Mouse (Mus musculus): ENCODE measurements around the gene Surf1.

The Surf1 gene

DNA sequence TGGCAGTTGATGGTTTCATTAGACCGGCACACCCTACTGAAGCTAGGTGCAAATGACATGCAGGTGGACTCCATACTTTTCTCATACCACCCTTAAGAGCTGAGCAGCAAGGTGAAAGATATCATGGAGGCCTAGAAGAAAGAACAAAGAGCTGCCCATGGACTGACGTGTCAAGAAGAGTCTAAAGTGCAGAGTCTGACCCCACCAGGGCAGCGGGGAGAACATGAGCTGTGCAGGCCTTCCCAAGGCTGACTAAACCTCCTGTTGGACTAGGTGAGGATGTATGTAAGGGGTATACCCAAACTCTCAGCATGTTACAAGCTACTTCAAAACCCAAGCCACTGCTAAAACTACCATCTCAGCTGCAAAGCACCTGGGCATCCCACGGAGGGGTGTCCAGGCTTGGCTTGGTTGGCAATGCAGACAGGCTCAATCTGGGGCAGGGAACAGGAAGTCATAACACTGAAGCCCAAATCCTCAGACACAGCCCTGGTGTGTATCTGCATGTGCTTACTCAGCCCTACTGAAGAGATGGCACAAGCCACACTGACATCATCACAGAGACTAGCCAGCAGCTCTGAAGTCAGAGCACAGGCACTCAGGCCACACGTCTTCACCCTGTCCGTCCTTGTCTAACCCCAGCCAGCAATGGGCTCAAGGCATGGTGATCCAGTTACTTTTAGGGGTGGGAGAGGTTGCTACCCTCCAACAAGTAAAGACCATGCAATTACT is 11.6 kb upstream of the Surf1 start:
- no peak for DNase-seq (ENCODE audit: low spot score in 2 of 2)

GRCm38 (mm10) chr2:26921784-26922183 is 5.5 kb upstream of the Surf1 start:
- DNase-seq (ENCODE audit: low spot score in 2 of 2): no peak

DNA sequence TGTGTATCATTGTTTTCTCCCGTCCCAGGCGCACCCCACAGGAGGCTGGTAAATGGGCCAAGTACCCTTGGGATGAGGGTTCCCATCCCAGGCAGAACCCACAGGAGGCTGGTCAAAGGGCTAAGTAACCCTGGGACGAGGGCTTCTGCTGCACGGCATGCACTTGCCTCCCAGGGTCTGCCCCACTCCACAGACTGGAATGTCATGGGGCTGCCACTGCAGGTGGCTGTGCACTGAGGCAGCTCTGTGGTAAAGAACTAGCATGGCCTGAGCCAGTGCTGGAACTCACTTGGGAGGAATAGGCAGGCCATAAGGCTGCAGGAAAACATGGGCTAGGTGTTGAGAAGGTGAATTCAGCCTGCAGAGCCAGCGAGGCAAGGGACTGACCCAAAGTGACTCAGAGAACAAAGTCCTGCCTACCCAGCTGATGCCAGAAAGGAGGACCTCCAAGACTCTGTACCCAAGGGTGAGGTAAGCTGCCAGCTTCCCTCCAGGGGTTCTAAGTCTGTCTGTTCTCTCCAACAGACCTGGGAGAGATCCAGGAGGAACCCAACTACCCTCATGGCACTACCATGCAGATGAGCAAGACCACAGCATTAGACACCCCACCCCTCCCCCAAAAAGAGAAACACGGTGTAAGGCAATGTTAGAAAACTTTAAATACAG is 4.0 kb upstream of the Surf1 start:
- no peak for DNase-seq (ENCODE audit: low spot score in 2 of 2)

DNA sequence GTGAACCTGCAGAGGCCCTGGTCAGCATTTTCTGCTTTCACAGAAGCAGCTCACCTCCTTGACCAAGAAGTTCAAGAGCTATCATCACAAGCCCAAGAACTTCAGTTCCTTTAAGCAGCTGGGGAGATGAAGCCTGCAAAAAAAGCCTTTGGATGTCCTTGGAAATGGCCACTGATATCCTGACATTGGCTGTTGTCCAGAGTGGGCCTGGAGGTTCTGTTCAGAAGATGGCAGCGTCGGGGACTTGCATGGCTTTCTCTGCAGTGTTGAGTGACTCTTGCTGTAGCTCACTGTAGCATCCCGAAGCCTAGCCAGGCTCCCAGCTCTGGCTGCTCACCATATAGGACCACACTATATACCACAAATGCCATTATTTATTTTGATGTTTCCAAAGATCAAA is 3.4 kb upstream of the Surf1 start:
- DNase-seq (ENCODE audit: low spot score in 2 of 2): no peak

- no peak for DNase-seq (ENCODE audit: low spot score in 2 of 2)
Observed at GRCm38 (mm10) chr2:26916738-26917137, 408 bp upstream of the Surf1 start.

GRCm38 (mm10) chr2:26914148-26914941 is 2.0 kb downstream of the Surf1 start:
- DNase-seq (ENCODE audit: low spot score in 2 of 2): no peak

DNA sequence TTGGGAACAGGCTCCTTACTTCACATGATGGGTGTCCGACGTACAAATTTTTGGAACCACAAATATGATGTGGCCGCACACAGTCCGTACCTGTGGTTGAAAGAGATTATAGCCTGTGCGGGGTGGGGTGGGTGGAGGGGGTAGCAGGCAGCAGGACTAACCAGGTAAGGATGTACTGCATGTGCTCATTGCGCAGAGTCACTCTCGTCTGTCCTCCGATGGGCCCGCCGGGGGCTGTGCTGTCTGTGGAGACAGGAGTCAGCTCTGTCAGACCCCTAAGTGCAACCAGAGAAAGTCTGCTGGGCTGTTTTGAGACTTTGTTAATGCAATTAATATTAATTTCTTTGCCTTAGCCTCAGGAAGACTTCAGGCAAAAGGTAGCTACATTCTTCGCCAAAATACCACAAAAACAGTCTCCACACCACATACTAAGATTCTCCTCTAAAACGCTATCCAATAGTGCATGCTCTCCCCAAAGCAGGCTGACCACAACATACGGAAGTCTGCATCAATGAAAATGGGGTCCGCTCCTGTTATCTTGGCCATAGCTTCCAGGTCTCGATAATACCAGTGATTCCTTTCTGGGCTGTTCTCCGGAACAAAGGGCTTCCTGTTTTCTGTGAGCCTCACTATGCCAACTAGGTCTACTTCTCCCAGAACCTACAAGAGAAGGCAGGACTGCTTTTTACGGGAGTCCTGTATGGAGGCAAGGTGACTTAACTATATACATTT is 2.7 kb downstream of the Surf1 start:
- DNase-seq (ENCODE audit: low spot score in 2 of 2): no peak

DNA sequence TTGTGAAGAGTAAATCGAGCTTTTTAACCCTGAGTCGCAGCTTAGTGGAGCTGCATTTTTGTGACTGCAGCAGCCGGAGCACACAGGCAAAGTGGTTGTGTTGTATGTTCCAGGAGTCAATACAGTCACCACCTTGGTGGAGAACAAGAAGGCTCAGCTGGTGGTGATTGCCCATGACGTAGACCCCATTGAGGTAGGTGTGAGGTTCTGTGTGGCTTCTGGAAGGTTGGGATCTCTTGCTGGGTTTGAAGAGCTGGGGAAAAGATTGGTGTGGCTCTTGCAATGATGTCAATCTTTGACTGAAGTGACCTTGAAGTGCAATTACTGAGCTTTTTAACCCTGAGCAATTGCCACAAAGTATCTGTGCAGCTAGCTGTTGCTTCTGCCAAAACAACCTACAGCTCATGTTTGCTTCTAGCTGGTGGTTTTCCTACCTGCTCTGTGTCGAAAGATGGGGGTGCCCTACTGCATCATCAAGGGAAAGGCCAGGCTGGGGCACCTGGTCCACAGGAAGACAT is 4.0 kb downstream of the Surf1 start:
- no peak for DNase-seq (ENCODE audit: low spot score in 2 of 2)

DNA sequence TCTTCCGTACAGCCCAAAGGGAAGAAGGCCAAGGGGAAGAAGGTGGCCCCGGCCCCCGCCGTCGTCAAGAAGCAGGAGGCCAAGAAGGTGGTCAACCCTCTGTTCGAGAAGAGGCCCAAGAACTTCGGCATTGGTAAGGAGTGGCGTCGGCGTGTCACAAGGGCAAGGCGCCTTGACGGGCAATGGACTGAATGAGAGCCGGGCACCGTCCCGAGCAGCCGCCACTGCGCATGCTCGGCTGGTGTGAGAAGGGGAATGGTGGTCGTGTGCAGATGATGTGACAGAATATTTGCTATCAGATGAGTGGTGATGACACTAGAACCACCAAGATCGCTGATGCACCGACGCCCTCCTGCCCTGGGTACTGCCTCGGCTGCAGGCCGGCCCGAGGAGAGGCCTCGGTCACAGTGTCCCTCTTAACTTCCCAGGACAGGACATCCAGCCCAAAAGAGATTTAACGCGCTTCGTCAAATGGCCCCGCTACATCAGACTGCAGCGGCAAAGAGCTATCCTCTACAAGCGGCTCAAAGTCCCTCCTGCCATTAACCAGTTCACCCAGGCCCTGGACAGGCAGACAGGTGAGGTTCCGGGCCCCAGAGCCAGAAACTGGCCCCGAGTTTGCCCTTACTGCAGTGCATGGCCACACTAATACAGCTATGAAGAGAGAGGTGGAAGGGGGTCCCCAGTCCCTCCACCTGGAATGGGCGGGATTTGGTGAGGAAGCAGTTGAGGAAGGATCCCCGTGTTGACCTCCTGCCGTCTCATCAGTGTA is 5.2 kb downstream of the Surf1 start:
- peak in 1 of 2 experiments; percentile 75 for DNase-seq (ENCODE audit: low spot score in 2 of 2)

DNA sequence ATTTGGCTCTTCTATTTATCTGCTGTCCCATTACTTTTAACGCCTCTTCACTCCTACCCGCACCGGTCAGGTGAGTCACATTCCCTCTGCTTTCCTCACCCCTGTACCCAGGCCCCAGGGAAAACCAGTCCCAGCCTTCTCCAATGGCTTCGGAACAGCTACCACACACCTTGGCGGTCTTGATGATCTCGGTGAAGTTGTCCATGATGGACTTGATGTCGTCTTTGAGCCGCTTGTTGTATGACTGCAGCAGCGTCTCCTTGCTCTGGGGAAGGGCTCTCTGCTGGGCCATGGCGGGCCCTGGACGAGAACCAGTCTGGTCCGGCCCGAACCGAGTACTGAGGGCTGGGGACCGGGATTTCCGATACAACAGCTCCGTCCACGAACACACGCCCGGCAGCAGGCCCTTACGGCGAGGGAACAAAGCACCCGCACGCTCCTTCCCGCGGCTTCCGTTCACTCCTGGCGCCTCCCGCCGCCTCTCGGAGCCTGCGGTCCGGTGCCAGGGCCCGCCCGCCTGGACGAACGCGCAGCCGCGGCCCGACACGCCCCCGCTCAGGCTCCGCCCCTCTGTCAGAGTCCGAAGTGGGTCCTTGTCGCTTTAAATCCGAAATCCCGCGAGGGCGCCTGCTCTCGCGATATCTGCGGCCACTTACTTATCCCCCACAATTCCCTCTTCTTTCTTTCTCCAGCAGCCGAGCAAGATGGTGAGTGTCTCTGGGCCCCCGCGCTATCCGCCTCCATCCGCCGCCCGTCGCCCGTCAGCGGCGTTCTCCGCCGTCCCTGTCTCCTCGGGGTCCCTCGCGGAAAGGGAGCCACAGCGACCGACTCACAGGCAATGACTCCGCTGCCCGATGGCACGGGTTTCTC is 6.0 kb downstream of the Surf1 start, which contains the start of the genes Med22 and Rpl7a:
TSS of gene Med22 (minus strand) at position 554 of the 870 bp plus-strand sequence.
TSS of gene Rpl7a (plus strand) at position 641 of the 870 bp plus-strand sequence.
- peak; percentile 99 to 100 for DNase-seq (ENCODE audit: low spot score in 2 of 2)

DNA sequence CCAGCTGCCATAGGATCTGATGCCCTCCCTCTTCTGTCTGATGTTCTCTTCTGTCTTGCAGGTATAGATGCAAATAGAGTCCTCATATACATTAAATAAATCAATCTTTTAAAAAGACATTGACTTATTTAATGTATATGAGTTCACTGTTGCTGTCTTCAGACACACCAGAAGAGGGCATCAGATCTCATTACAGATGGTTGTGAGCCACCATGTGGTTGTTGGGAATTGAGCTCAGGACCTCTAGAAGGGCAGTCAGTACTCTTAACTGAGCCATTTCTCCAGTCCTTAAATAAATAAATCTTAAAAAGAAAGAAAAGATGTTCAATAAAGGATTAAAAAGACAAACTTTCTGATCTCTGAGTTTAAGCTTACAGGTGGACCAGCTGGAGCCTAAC is 6.9 kb downstream of the Surf1 start:
- DNase-seq (ENCODE audit: low spot score in 2 of 2): no peak

DNA sequence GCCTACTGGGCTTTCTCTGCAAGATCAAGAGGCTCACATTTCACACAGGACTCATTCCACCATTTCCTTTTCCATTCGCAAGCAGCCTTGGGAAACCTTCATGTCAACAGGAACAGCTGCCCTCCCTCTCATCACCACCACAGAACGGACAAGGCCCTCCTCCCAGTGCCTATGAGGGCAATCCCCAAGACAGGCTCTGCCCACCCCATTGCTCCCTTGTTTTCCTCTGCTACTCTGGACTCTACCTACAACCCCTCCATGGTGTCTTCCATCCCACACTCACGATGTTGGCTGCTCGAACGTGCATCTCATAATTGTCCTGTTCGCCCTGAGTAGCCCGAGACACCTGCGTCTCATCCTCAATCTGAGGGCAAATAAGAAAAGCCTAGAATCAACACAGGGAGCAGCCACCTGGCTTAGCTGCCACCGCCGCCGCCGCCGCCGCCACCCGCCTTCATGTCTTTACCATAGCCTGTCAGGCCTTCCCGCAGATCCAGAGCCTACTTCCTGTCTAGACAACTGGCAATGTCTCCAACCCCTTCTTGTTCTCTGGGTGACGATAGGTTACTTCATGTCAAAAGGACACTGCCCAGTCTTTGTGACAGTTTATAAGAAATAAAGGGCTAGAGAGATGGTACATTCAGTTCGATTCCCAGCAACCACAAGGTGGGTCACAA is 7.5 kb downstream of the Surf1 start:
- no peak for DNase-seq (ENCODE audit: low spot score in 2 of 2)

DNA sequence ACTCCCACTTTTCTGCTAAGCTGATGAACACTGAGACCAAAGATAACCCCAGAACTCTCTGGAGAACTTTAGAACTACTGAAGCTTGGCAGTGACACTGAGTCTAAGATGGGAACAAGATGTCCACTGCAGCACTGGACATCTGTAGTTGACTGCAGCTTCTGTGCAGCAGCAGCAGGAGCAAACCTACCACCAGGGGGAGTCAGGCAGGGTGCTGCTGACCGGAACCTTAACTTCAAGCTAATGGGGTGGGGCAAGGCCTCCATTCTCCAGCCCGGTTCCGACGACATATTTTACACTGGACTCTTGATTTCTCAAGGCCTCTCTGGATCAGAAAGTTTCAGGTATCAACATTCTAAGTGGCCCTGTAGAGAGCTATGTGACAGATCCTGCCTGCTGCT is 9.2 kb downstream of the Surf1 start:
- no peak for DNase-seq (ENCODE audit: low spot score in 2 of 2)

- DNase-seq (ENCODE audit: low spot score in 2 of 2): no peak
Observed at GRCm38 (mm10) chr2:26906431-26906830, 9.9 kb downstream of the Surf1 start.

DNA sequence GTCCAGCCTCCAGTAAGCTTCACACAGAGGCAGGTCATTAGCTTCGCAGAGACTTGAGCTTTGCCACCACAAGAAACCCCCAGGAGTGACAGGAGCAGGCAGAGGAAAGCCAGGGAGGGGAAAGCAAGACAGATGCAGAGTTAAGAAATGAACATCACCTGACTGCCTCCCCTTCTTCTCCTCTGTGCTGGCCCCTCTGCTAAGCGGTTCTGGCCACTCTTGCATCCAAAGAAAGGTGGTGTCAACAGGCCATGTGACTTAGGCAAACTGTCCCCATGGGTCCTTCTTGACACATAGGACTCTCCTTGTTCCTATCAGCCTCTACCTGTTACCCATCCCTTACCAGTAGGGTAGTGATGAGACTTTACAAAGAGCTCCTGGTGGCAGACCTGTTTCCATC is 10.4 kb downstream of the Surf1 start:
- no peak for DNase-seq (ENCODE audit: low spot score in 2 of 2)

GRCm38 (mm10) chr2:26903311-26903710 is 13.0 kb downstream of the Surf1 start:
- no peak for DNase-seq (ENCODE audit: low spot score in 2 of 2)

DNA sequence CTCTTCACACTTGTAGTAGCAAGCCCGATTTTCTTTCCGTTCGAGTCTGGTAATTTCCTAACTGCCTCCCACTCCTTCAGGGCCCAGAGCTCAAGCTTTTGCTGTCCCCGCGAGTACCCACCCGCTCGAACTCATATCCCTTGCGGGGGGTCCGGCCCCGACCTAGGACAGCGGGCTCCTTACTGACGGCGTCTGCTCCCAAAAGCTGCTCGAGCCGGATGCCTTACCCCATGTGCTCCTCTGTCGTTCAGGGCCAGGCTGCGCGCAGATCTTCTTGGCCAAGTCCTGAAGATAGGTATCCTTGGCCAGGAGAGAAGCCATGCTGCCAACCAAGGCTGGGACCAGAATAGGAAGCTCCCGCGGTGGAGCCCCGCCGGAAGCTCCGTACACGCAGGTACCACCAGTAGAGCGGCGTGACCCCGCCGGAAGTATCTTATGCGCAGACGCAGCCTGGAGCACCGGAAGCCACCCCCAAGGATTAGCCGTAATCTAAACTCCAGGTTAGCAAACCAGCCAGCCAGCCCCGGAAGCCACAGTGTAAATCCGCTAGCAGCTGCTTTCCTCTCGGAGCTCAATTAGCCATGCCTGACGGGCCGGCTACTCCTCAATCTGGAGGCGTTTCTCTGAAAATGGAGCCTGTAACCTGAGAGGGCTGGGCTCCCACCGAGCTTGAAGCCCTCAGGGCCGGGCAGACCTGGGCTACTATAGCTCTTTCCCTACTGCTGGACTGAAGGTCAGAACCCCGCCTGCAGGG is 13.7 kb downstream of the Surf1 start, which contains the start of gene Surf6:
TSS of gene Surf6 (minus strand) at position 413 of the 754 bp plus-strand sequence.
- peak; percentile 79 to 87 for DNase-seq (ENCODE audit: low spot score in 2 of 2)

DNA sequence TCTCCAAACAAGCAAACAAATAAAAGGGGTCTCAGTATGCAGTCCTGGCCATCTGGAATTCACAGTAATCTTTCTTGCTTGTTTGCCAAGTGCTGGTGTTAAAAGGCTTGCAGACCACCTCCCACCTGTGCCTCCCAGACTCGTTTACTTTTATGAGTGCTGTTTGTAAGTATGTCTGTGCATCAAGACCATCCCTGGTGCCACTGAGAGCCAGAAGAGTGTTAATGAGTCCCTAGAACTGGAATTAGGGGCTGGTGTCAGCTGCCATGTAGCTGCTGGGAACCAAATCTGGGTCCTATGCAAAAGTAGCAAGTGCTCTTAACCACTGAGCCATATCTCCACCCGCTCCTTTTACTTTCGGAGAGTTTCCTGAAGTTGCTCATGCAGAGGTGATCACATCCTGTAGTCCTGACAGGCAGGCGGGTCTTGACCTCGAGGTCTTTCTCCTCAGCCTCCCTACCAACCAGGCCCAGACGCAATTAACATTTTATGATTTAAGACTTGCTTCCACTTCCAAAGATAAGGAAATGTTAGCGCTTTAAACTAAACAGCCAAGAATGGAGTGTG is 14.4 kb downstream of the Surf1 start:
- DNase-seq (ENCODE audit: low spot score in 2 of 2): no peak
